Mouse (Mus musculus): ENCODE measurements at regions not wholly inside any gene's neighbourhood (a gene's known extent, or its start where the extent isn't known, plus 50 kb on each side); places are given as distances from the start of the nearest gene placed in this dataset.

- no peak for DNase-seq
Measured at GRCm38 (mm10) chr8:109155489-109155888, 338.3 kb upstream of the Pmfbp1 start.

- DNase-seq: no peak
Measured at GRCm38 (mm10) chr8:109156016-109156415, 337.8 kb upstream of the Pmfbp1 start.

GRCm38 (mm10) chr8:109172701-109173100 is 321.1 kb upstream of the Pmfbp1 start:
- no peak for DNase-seq

- DNase-seq: peak in 1 of 2 experiments; percentile 23
Measured at GRCm38 (mm10) chr8:109185558-109186198, 308.1 kb upstream of the Pmfbp1 start.

- DNase-seq: no peak
Measured at GRCm38 (mm10) chr8:109187617-109188016, 306.2 kb upstream of the Pmfbp1 start.

- no peak for DNase-seq
Measured at GRCm38 (mm10) chr8:109214247-109214646, 279.6 kb upstream of the Pmfbp1 start.

- DNase-seq: no peak
Measured at GRCm38 (mm10) chr8:109216318-109216717, 277.5 kb upstream of the Pmfbp1 start.

GRCm38 (mm10) chr8:109217326-109217725 is 276.5 kb upstream of the Pmfbp1 start:
- DNase-seq: no peak

GRCm38 (mm10) chr8:109232281-109233234 is 261.3 kb upstream of the Pmfbp1 start:
- DNase-seq: no peak

- no peak for DNase-seq
Measured at GRCm38 (mm10) chr8:109245526-109245925, 248.3 kb upstream of the Pmfbp1 start.

GRCm38 (mm10) chr8:109247875-109248274 is 246.0 kb upstream of the Pmfbp1 start:
- DNase-seq: no peak

GRCm38 (mm10) chr8:109248356-109248755 is 245.5 kb upstream of the Pmfbp1 start:
- DNase-seq: no peak

- no peak for DNase-seq
Measured at GRCm38 (mm10) chr8:109249256-109249655, 244.6 kb upstream of the Pmfbp1 start.

GRCm38 (mm10) chr8:109249691-109250090 is 244.1 kb upstream of the Pmfbp1 start:
- peak in 1 of 2 experiments; percentile 28 for DNase-seq

GRCm38 (mm10) chr8:109250551-109250950 is 243.3 kb upstream of the Pmfbp1 start:
- DNase-seq: no peak

- peak; percentile 22 to 46 for DNase-seq
Measured at GRCm38 (mm10) chr8:109251360-109251798, 242.4 kb upstream of the Pmfbp1 start.

- no peak for DNase-seq
Measured at GRCm38 (mm10) chr8:109252404-109252803, 241.4 kb upstream of the Pmfbp1 start.

- DNase-seq: peak in 1 of 2 experiments; percentile 31
Measured at GRCm38 (mm10) chr8:109279129-109279528, 214.7 kb upstream of the Pmfbp1 start.

- no peak for DNase-seq
Measured at GRCm38 (mm10) chr8:109280540-109280939, 213.3 kb upstream of the Pmfbp1 start.

- DNase-seq: no peak
Measured at GRCm38 (mm10) chr8:109281598-109281997, 212.2 kb upstream of the Pmfbp1 start.

GRCm38 (mm10) chr8:109310670-109311386 is 183.0 kb upstream of the Pmfbp1 start:
- DNase-seq: no peak

GRCm38 (mm10) chr8:109311484-109312210 is 182.2 kb upstream of the Pmfbp1 start:
- DNase-seq: no peak

Measured in cerebellum, postnatal 25 days (tissue).